Mouse (Mus musculus) urinary bladder, adult 18-20 months (tissue): Measurements from ENCODE around the gene Pcgf3.

ENCODE experiments used
- DNase-seq, 2 experiments: peaks; one replicate each; pipeline ENCODE4 v3.0.0; 2022; ENCODE audit warnings: low spot score in 2 of 2, mixed read lengths in 2 of 2

The Pcgf3 gene

DNA sequence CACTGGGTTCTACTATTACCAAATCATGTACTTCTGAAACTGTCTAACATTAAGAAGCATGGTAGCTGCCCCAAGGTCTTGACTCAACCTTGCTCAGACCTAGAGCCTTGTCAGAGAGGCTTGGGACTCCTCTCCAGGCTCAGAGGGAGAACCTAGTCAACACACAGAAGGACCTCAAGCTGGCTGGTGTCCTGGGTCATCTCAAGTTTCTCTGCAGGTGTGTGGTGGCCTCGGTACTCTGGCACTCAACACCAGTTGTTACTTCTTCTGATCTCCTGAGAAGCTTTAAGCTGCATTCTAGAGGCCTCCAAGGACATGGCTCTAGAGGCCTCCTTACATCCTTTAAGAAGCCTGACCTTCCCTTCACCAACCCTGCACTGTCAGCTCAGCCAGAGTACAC lies 93.0 kb downstream of the Pcgf3 start:
- no peak for DNase-seq
